Mouse (Mus musculus): ENCODE data around the gene 1110059E24Rik.

GRCm38 (mm10) chr19:21563789-21564460, 88.9 kb downstream of the 1110059E24Rik start:
- peak; percentile 63 for TF ChIP-seq CTCF (IDR thresholded peaks at IDR 0.05; ENCODE audit: control insufficient read depth, insufficient read depth, insufficient read length)
- TF ChIP-seq CEBPB (IDR thresholded peaks at IDR 0.05; ENCODE audit: low read depth): no peak
- TF ChIP-seq USF1 (IDR thresholded peaks at IDR 0.05; ENCODE audit: low read depth): no peak
- no peak for TF ChIP-seq MYOG (IDR thresholded peaks at IDR 0.05; ENCODE audit: control insufficient read depth, extremely low read depth, insufficient read length)
- TF ChIP-seq MAX (IDR thresholded peaks at IDR 0.05): peak; percentile 49
